Mouse (Mus musculus) midbrain, embryonic 14.5 days (tissue): Measurements from ENCODE around the gene Glb1. TPM values are rescaled to one million over a fixed set of nuclear protein-coding genes. Genes with fewer than 3 reads are reported as not detected.
"Not testable (repeated sequence)": the region's sequence is repeated elsewhere in the genome, so short reads cannot be mapped to it uniquely, and the experiment has no call there.

Experiments used
- ATAC-seq: fragments of 200-750 bp; cut with Nextera tagmentation; 2 replicates; pipeline ENCODE4 v1.8.0; 2017; ENCODE audit warnings: moderate number of reproducible peaks, moderate library complexity; ENCODE audit not compliant: low FRiP score, low TSS enrichment
- DNase-seq: peaks from one replicate; pipeline ENCODE4 v3.0.0-alpha.2; 2015
- H3K27ac ChIP-seq: fragments of 300-500 bp; sonication (generic); replicated peaks from 2 replicates; pipeline ENCODE4 v1.5.1; 2014; ENCODE audit warnings: mild to moderate bottlenecking, low read depth, low read length, moderate library complexity
- H3K27me3 ChIP-seq: fragments of 300-500 bp; sonication (generic); 2 replicates; pipeline ENCODE4 v1.6.1; 2014; ENCODE audit warnings: low read length, control low read depth, mixed read lengths; ENCODE audit not compliant: control insufficient read depth, insufficient read depth
- H3K36me3 ChIP-seq: fragments of 300-500 bp; sonication (generic); 2 replicates; pipeline ENCODE4 v1.6.1; 2014; ENCODE audit warnings: low read length, control low read depth; ENCODE audit not compliant: control insufficient read depth, insufficient read depth
- H3K4me1 ChIP-seq: fragments of 300-500 bp; sonication (generic); 2 replicates; pipeline ENCODE4 v1.6.1; 2014; ENCODE audit warnings: mild to moderate bottlenecking, antibody characterized with exemption, low read length, control low read depth; ENCODE audit not compliant: control insufficient read depth, insufficient read depth
- H3K4me2 ChIP-seq: fragments of 300-500 bp; sonication (generic); 2 replicates; pipeline ENCODE4 v1.6.1; 2014; ENCODE audit warnings: mild to moderate bottlenecking, low read length, moderate library complexity
- H3K4me3 ChIP-seq: fragments of 300-500 bp; sonication (generic); replicated peaks from 2 replicates; pipeline ENCODE4 v1.5.1; 2014; ENCODE audit warnings: low read depth, low read length
- H3K9ac ChIP-seq: fragments of 300-500 bp; sonication (generic); replicated peaks from 2 replicates; pipeline ENCODE4 v1.6.1; 2014; ENCODE audit warnings: mild to moderate bottlenecking, low read length, moderate library complexity
- H3K9me3 ChIP-seq: fragments of 300-500 bp; sonication (generic); 2 replicates; pipeline ENCODE4 v1.6.1; 2016; ENCODE audit warnings: low read length, control low read depth, mixed read lengths; ENCODE audit not compliant: control insufficient read depth
- WGBS: fragments of 180-500 bp; shearing (Covaris S2); extraction: QIAGEN DNeasy Blood & Tissue Kit; methylation state at CpG from one replicate; pipeline ENCODE4 v1.1.7; 2014; 5-methylcytosine and 5-hydroxymethylcytosine counted together
- polyA plus RNA-seq: library from polyadenylated mRNA; unstranded; fragments of >200 nt; fragmentation: Nextera tagmentation; extraction: Ambion mirVana; gene quantifications from 2 replicates; pipeline ENCODE4 v1.2.1, GENCODE M21; 2014

Gene Glb1
- polyA plus RNA-seq = 22.9 and 27.9 TPM in 2 replicates

- DNase-seq (peak; percentile 91), ATAC-seq (peak; percentile 96)
- Histone ChIP-seq H3K27me3 (no peaks in the 10 kb centered on the region), H3K4me2 (peak within 1 kb of the TSS; percentile 81), H3K27ac (peak within 1 kb of the TSS; percentile 80), H3K9ac (peak within 1 kb of the TSS; percentile 68), H3K4me1 (0 out of 2 replicates have a peak, but pooled peaks cover 6% of the 10 kb centered on the region), H3K4me3 (peak within 1 kb of the TSS; percentile 84), H3K36me3 (peaks cover 14% of the 10 kb centered on the region), H3K9me3 (0 out of 2 replicates have a peak, but pooled peaks cover 9% of the 10 kb centered on the region)
- WGBS = under 1% methylated on average over 73 of the region's 73 CpGs
Measured at GRCm38 (mm10) chr9:114400949-114401684, at the start of gene Glb1, which contains the start of gene Tmppe. Gene Glb1, plus strand, starts transcription at chr9:114401076. Gene Tmppe, plus strand, starts transcription at chr9:114401105.

- under 1% methylated on average over 48 of the region's 48 CpGs for WGBS
Measured at GRCm38 (mm10) chr9:114367783-114368470, 32.9 kb upstream of the Glb1 start.

GRCm38 (mm10) chr9:114368471-114368858 lies 32.4 kb upstream of the Glb1 start:
- Histone ChIP-seq H3K9ac (peak overlapping the region; percentile 64), H3K4me1 (no peaks in the 10 kb centered on the region), H3K4me3 (peak overlapping the region; percentile 51), H3K36me3 (no peaks in the 10 kb centered on the region), H3K4me2 (peak overlapping the region; percentile 88), H3K9me3 (no peaks in the 10 kb centered on the region), H3K27ac (no peak overlapping the region), H3K27me3 (no peaks in the 10 kb centered on the region)
- no peak for DNase-seq
- WGBS = 13% methylated on average over 12 of the region's 12 CpGs
- ATAC-seq = no peak

More at GRCm38 (mm10) chr9:114367783-114368470, 32.9 kb upstream of the Glb1 start:
- H3K4me2 ChIP-seq = peak overlapping the region; percentile 88
- peak; percentile 67; the same call in 1 of the 2 replicates for ATAC-seq
- DNase-seq = peak; percentile 88
- no peaks in the 10 kb centered on the region for H3K9me3 ChIP-seq
- H3K4me1 ChIP-seq = no peaks in the 10 kb centered on the region
- H3K4me3 ChIP-seq = peak overlapping the region; percentile 51
- H3K27ac ChIP-seq = no peak overlapping the region
- no peaks in the 10 kb centered on the region for H3K36me3 ChIP-seq
- H3K27me3 ChIP-seq = no peaks in the 10 kb centered on the region
- peak overlapping the region; percentile 64 for H3K9ac ChIP-seq

GRCm38 (mm10) chr9:114369389-114369788 lies 31.5 kb upstream of the Glb1 start:
- DNase-seq = peak; percentile 37
- not testable (repeated sequence) for ATAC-seq, H3K9me3 ChIP-seq, H3K4me2 ChIP-seq, H3K4me1 ChIP-seq, H3K9ac ChIP-seq, H3K27ac ChIP-seq, H3K36me3 ChIP-seq, H3K4me3 ChIP-seq, H3K27me3 ChIP-seq
- WGBS = 55% methylated on average over 5 of the region's 5 CpGs

GRCm38 (mm10) chr9:114371717-114372116 lies 29.2 kb upstream of the Glb1 start:
- not testable (repeated sequence) for H3K36me3 ChIP-seq, H3K27me3 ChIP-seq, H3K9ac ChIP-seq, H3K4me3 ChIP-seq, H3K4me1 ChIP-seq, ATAC-seq, H3K9me3 ChIP-seq, H3K4me2 ChIP-seq, H3K27ac ChIP-seq
- WGBS = 33% methylated on average over 5 of the region's 5 CpGs
- peak; percentile 37 for DNase-seq

GRCm38 (mm10) chr9:114375276-114375962 lies 25.5 kb upstream of the Glb1 start:
- Histone ChIP-seq H3K4me2 (no peak overlapping the region), H3K27me3 (no peaks in the 10 kb centered on the region), H3K36me3 (no peaks in the 10 kb centered on the region), H3K4me3 (no peak overlapping the region), H3K9me3 (no peaks in the 10 kb centered on the region), H3K4me1 (no peaks in the 10 kb centered on the region), H3K9ac (no peak overlapping the region), H3K27ac (no peak overlapping the region)
- no peak for ATAC-seq
- WGBS = 90% methylated on average over 10 of the region's 10 CpGs
- DNase-seq = no peak

GRCm38 (mm10) chr9:114377168-114377567 lies 23.7 kb upstream of the Glb1 start:
- Histone ChIP-seq H3K4me1 (no peaks in the 10 kb centered on the region), H3K9ac (no peak overlapping the region), H3K27ac (no peak overlapping the region), H3K27me3 (no peaks in the 10 kb centered on the region), H3K36me3 (no peaks in the 10 kb centered on the region), H3K9me3 (no peaks in the 10 kb centered on the region), H3K4me2 (no peak overlapping the region), H3K4me3 (no peak overlapping the region)
- DNase-seq (no peak), ATAC-seq (no peak)
- 96% methylated on average over 10 of the region's 10 CpGs for WGBS

- Histone ChIP-seq H3K9ac (no peak overlapping the region), H3K4me3 (no peak overlapping the region), H3K9me3 (no peaks in the 10 kb centered on the region), H3K27ac (no peak overlapping the region), H3K36me3 (no peaks in the 10 kb centered on the region), H3K4me2 (no peak overlapping the region), H3K27me3 (no peaks in the 10 kb centered on the region), H3K4me1 (no peaks in the 10 kb centered on the region)
- WGBS = 91% methylated on average over 12 of the region's 12 CpGs
- no peak for DNase-seq
- no peak for ATAC-seq
Measured at GRCm38 (mm10) chr9:114379871-114380270, 21.0 kb upstream of the Glb1 start.
